Mouse (Mus musculus): ENCODE results near the gene Hoxb9.

DNA sequence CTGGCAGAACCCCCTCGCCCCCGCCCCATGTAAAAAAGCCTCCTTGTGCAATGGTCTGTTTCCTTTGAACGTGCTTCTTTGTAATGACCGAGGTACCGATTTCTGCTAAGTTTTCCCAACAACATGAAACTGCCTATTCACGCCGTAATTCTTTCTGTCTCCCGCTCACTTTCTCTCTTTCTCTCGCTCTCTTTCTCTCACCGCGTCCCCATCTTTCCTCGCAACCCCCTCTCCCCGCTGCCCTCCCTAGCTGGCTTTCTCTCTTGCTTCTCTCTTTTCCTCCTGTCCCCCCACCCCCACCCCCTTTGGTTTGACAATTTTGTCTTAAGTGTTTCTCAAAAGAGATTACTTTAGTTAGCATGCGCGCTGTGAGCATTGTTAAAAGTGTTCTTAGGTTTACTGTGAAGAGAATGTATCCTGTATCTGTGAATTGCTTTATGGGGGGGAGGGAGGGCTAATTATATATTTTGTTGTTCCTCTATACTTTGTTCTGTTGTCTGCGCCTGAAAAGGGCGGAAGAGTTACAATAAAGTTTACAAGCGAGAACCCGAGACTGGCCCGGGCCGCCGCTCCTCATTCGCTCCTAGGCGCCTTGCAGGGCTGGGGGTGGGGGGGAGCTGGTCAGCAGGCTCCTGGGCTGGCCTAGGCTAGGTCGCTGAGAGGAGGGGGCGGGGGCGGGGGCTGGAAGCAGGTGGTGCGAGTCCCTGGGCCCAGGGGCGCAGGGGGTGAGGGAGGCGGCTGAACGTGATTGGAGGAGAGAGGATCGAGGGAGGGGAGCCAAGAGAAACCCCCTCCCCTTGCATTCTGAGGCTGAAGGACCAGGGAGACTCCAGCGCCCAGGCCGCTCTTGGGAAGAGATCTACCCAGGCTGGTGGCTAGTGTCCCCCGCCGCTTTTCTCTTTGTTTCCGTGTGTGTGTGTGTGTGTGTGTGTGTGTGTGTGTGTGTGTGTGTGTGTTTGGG, 13.8 kb downstream of the Hoxb9 start:
- TF ChIP-seq CTCF (IDR thresholded peaks at IDR 0.05; ENCODE audit: borderline replicate concordance, insufficient read depth, low read length) (no peak), POLR2A (IDR thresholded peaks at IDR 0.05; ENCODE audit: low read depth, low read length) (peak; percentile 53)

Measured in embryonic fibroblast, embryonic 13.5 days (primary cell).